22 mouse cellular contexts compared by ENCODE assay signal in the genomic region with DNA sequence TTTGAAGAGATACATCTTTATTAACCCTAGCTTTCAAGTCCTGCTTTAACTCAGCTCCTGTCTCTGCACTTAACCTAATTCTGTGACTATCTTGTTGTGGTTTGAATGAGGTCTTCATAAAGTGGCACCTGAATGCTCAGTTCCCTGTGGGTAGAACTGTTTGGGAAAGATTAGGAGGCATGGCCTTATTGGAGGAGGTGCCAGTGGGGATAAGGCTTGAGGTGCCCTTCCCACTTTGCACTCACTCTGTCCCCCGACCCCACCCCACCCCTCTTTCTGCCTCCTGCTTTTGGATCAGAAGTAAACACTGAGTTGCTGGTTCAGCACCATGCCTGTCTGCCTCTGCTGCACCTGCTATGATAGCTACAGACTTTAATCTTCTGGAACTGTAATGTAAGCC. TPM values are rescaled to one million over a fixed set of nuclear protein-coding genes. Genes with fewer than 3 reads are reported as not detected.
A peak's percentile ranks its signal among the peaks of the same experiment; 100 is the strongest.
DNase-seq lines count a peak whose midpoint lies in the region; ATAC-seq and TF ChIP-seq lines count a peak whose summit lies in the region.
"Had no signal": no experiment of that assay in that cellular context is flagged by ENCODE, and none has a peak within 500 bp of the region (broad histone marks: within the 10 kb centered on the region; RNA-seq: fewer than 3 reads in every experiment).

No protein-coding gene starts in this region.

- H3K4me2 ChIP-seq in liver, embryonic 12.5 days = no peak overlapping the region
- no peak overlapping the region for H3K4me2 ChIP-seq in liver, embryonic 14.5 days (ENCODE audit: low read depth)
- H3K4me2 ChIP-seq in liver, postnatal 0 days (ENCODE audit: low read depth, low read length) = no peak overlapping the region
- H3K4me2 ChIP-seq: embryonic facial prominence, embryonic 12.5 days; embryonic facial prominence, embryonic 15.5 days; heart, embryonic 11.5 days; hindbrain, embryonic 13.5 days had no signal

- ATAC-seq in liver, embryonic 12.5 days = peak; percentile 68
- ATAC-seq in liver, embryonic 14.5 days (ENCODE audit: insufficient read depth) = peak; percentile 26; the same call in 1 of the 2 replicates
- ATAC-seq in liver, postnatal 0 days = no peak
- ATAC-seq: forebrain, embryonic 14.5 days; forebrain, postnatal 0 days; hindbrain, embryonic 16.5 days; Patski had no signal

- H3K9me3 ChIP-seq in liver, embryonic 12.5 days (replicated peaks) = no peaks in the 10 kb centered on the region
- no peaks in the 10 kb centered on the region for H3K9me3 ChIP-seq in liver, embryonic 14.5 days (ENCODE audit: control insufficient read depth, low read length)
- no peaks in the 10 kb centered on the region for H3K9me3 ChIP-seq in liver, postnatal 0 days (ENCODE audit: low read length)
- H3K9me3 ChIP-seq: embryonic facial prominence, embryonic 12.5 days; embryonic facial prominence, embryonic 15.5 days; hindbrain, embryonic 10.5 days; hindbrain, embryonic 13.5 days had no signal

- WGBS in liver, embryonic 12.5 days (ENCODE audit: insufficient replicate concordance) = 40% methylated on average over 1 of the region's 1 CpGs
- 44% methylated on average over 1 of the region's 1 CpGs for WGBS in liver, embryonic 14.5 days (ENCODE audit: insufficient replicate concordance)
- WGBS in liver, postnatal 0 days (ENCODE audit: insufficient replicate concordance) = 42% methylated on average over 1 of the region's 1 CpGs

- H3K27me3 ChIP-seq in liver, embryonic 12.5 days (replicated peaks) = no peaks in the 10 kb centered on the region
- H3K27me3 ChIP-seq in liver, embryonic 14.5 days (ENCODE audit: control insufficient read depth, insufficient read depth, low read length) = no peaks in the 10 kb centered on the region
- no peaks in the 10 kb centered on the region for H3K27me3 ChIP-seq in liver, postnatal 0 days (ENCODE audit: insufficient read depth, low read length)
- H3K27me3 ChIP-seq: embryonic facial prominence, embryonic 12.5 days; embryonic facial prominence, embryonic 15.5 days; hindbrain, embryonic 13.5 days; Patski had no signal

- no peak for TF ChIP-seq EP300 in liver, embryonic 14.5 days (IDR thresholded peaks at IDR 0.05; ENCODE audit: low read depth)
- TF ChIP-seq EP300 in liver, postnatal 0 days (IDR thresholded peaks at IDR 0.05; ENCODE audit: low read depth) = 0 out of 2 replicates have a peak, but pooled peaks have one; percentile 15

- no peak for DNase-seq in liver, embryonic 14.5 days (ENCODE audit: low read depth in 3 of 3, low spot score in 3 of 3)
- no peak for DNase-seq in liver, postnatal 0 days
- no peak for DNase-seq in heart, postnatal 4 days
- DNase-seq in layer of hippocampus, postnatal 10 days (ENCODE audit: low spot score in 2 of 2) = no peak
- DNase-seq in thymus, adult 18-20 months = no peak
- DNase-seq: adrenal gland, postnatal 10 days; adrenal gland, postnatal 36 days; cerebellum, adult 18-20 months; cerebellum, adult 9-10 months; cerebellum, postnatal 14 days; forebrain, postnatal 0 days; gastrocnemius, adult 2 months; gastrocnemius, postnatal 14 days had no signal

- H3K4me1 ChIP-seq in liver, embryonic 12.5 days = peaks cover 7% of the 10 kb centered on the region; the same call in 1 of the 2 replicates
- 0 out of 4 replicates have a peak, but pooled peaks cover 0 to 3% of the 10 kb centered on the region in 2 experiments for H3K4me1 ChIP-seq in liver, embryonic 14.5 days (replicated peaks; ENCODE audit: control insufficient read depth in 2 of 2, insufficient read depth in 2 of 2, low read length in 1 of 2)
- no peaks in the 10 kb centered on the region for H3K4me1 ChIP-seq in liver, postnatal 0 days (ENCODE audit: insufficient read depth)
- H3K4me1 ChIP-seq: embryonic facial prominence, embryonic 12.5 days; embryonic facial prominence, embryonic 15.5 days; hindbrain, embryonic 10.5 days; hindbrain, embryonic 13.5 days had no signal

- TF ChIP-seq CTCF in liver, embryonic 14.5 days (IDR thresholded peaks at IDR 0.05; ENCODE audit: low read depth) = no peak
- TF ChIP-seq CTCF in liver, postnatal 0 days (IDR thresholded peaks at IDR 0.05; ENCODE audit: low read depth) = no peak

- no peak overlapping the region for H3K4me3 ChIP-seq in liver, embryonic 12.5 days
- no peak overlapping the region for H3K4me3 ChIP-seq in liver, embryonic 14.5 days (ENCODE audit: insufficient read depth in 1 of 2, low read depth in 2 of 2, low read length in 2 of 2)
- no peak overlapping the region for H3K4me3 ChIP-seq in liver, postnatal 0 days (ENCODE audit: low read depth, low read length)
- H3K4me3 ChIP-seq: embryonic facial prominence, embryonic 12.5 days; embryonic facial prominence, embryonic 15.5 days; gastrocnemius, adult 2 months; hindbrain, embryonic 10.5 days; hindbrain, embryonic 13.5 days had no signal

- H3K9ac ChIP-seq in liver, embryonic 12.5 days = no peak overlapping the region
- H3K9ac ChIP-seq in liver, embryonic 14.5 days (replicated peaks) = no peak overlapping the region
- no peak overlapping the region for H3K9ac ChIP-seq in liver, postnatal 0 days (replicated peaks)
- H3K9ac ChIP-seq: embryonic facial prominence, embryonic 12.5 days; embryonic facial prominence, embryonic 15.5 days; forebrain, postnatal 0 days; hindbrain, embryonic 13.5 days had no signal

- H3K36me3 ChIP-seq in liver, embryonic 12.5 days = peaks cover 67% of the 10 kb centered on the region
- peaks cover 5% of the 10 kb centered on the region; the same call in 1 of the 2 replicates for H3K36me3 ChIP-seq in liver, embryonic 14.5 days (replicated peaks; ENCODE audit: control insufficient read depth, insufficient read depth, low read depth)
- H3K36me3 ChIP-seq in liver, postnatal 0 days (replicated peaks; ENCODE audit: insufficient read depth, low read length) = peaks cover 37% of the 10 kb centered on the region

- H3K27ac ChIP-seq in liver, embryonic 12.5 days = 0 out of 2 replicates have a peak overlapping the region, but pooled peaks have one; percentile 0
- H3K27ac ChIP-seq in liver, embryonic 14.5 days = no peak overlapping the region
- H3K27ac ChIP-seq in liver, postnatal 0 days (ENCODE audit: low read depth) = no peak overlapping the region
- H3K27ac ChIP-seq: embryonic facial prominence, embryonic 12.5 days; embryonic facial prominence, embryonic 15.5 days; gastrocnemius, adult 2 months; hindbrain, embryonic 10.5 days; hindbrain, embryonic 13.5 days had no signal

RNA-seq across cellular contexts. Expression of gene Nhlrc2, which starts 29.7 kb away (rescaled TPM):
- 11.1 and 12.0 TPM in 2 replicates for polyA plus RNA-seq in liver, embryonic 12.5 days (2016; fragmentation: Nextera tagmentation; extraction: Ambion mirVana)
- polyA plus RNA-seq in liver, embryonic 14.5 days (2012; rRNA removed) = 3.9 and 5.0 TPM in 2 replicates
- polyA plus RNA-seq in liver, embryonic 14.5 days (2014; fragmentation: Nextera tagmentation; extraction: Ambion mirVana) = 6.9 and 7.3 TPM in 2 replicates
- polyA plus RNA-seq in liver, postnatal 0 days (2015; fragmentation: Nextera tagmentation; extraction: Ambion mirVana) = 6.5 and 6.6 TPM in 2 replicates
- 10 to 100 TPM; 29.1 to 31.4 TPM for total RNA-seq in heart, postnatal 4 days (2021)
- 10 to 100 TPM; 10.8 to 11.7 TPM for total RNA-seq in layer of hippocampus, postnatal 10 days (2021)

RNA-seq across cellular contexts. Expression of gene Dclre1a, which starts 29.8 kb away (rescaled TPM):
- polyA plus RNA-seq in liver, embryonic 12.5 days (2016; fragmentation: Nextera tagmentation; extraction: Ambion mirVana) = 18.9 and 19.3 TPM in 2 replicates
- 8.1 and 12.0 TPM in 2 replicates for polyA plus RNA-seq in liver, embryonic 14.5 days (2012; rRNA removed)
- 17.1 and 17.9 TPM in 2 replicates for polyA plus RNA-seq in liver, embryonic 14.5 days (2014; fragmentation: Nextera tagmentation; extraction: Ambion mirVana)
- 12.1 and 14.8 TPM in 2 replicates for polyA plus RNA-seq in liver, postnatal 0 days (2015; fragmentation: Nextera tagmentation; extraction: Ambion mirVana)
- 10 to 100 TPM; 10.9 to 11.3 TPM for total RNA-seq in heart, postnatal 4 days (2021)
- 1 to 10 TPM; 7.7 to 8.0 TPM for total RNA-seq in layer of hippocampus, postnatal 10 days (2021)
